ENCODE assay signal across 8 mouse cellular contexts in the genomic region with DNA sequence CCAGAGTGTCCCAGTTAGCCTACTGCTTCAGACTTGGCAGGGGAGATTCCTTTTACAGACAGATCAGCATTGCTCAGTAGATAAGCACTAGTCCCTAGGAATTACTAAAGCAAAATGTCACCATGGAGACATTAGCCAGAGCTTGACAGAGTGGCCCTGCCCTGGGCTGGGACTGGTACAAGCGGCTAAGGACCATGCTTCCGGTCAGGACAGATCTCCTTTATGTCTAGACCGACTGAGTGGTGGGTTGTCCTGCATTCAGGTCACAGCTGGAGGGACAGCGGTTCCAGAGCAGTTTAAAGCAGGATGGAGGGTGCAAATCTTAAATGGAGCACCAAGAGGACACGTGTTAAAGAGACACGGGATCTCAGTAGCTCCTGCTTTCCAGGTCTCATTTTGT. TPM values are rescaled to one million over a fixed set of nuclear protein-coding genes. Genes with fewer than 3 reads are reported as not detected.
A peak's percentile ranks its signal among the peaks of the same experiment; 100 is the strongest.
DNase-seq lines count a peak whose midpoint lies in the region; ATAC-seq and TF ChIP-seq lines count a peak whose summit lies in the region.

No protein-coding gene starts in this region.

- ATAC-seq in lung, embryonic 15.5 days (ENCODE audit: borderline replicate concordance, extremely low read depth, low FRiP score, low TSS enrichment), result peak; percentile 41
- peak; percentile 18; the same call in 1 of the 2 replicates for ATAC-seq in intestine, postnatal 0 days
- ATAC-seq in neural tube, embryonic 15.5 days (ENCODE audit: low FRiP score), result peak; percentile 40

- no peak for TF ChIP-seq POLR2A in embryonic fibroblast, embryonic 13.5 days (IDR thresholded peaks at IDR 0.05; ENCODE audit: low read depth, low read length)

- H3K9me3 ChIP-seq in lung, embryonic 15.5 days, result no peaks in the 10 kb centered on the region
- H3K9me3 ChIP-seq in intestine, postnatal 0 days (ENCODE audit: control insufficient read depth), result no peaks in the 10 kb centered on the region
- no peaks in the 10 kb centered on the region for H3K9me3 ChIP-seq in neural tube, embryonic 15.5 days (replicated peaks)

- TF ChIP-seq CTCF in embryonic fibroblast, embryonic 13.5 days (IDR thresholded peaks at IDR 0.05; ENCODE audit: borderline replicate concordance, insufficient read depth, low read length), result no peak
- no peak for TF ChIP-seq CTCF in intestine, postnatal 0 days (IDR thresholded peaks at IDR 0.05; ENCODE audit: low read depth)

- H3K27me3 ChIP-seq in lung, embryonic 15.5 days, result no peaks in the 10 kb centered on the region
- no peaks in the 10 kb centered on the region for H3K27me3 ChIP-seq in intestine, postnatal 0 days (replicated peaks; ENCODE audit: control insufficient read depth, insufficient read depth, low read length)
- H3K27me3 ChIP-seq in neural tube, embryonic 15.5 days (replicated peaks), result no peaks in the 10 kb centered on the region

- under 1% methylated on average over 6 of the region's 6 CpGs for WGBS in lung, embryonic 15.5 days
- 3% methylated on average over 6 of the region's 6 CpGs for WGBS in intestine, postnatal 0 days
- 0% methylated on average over 6 of the region's 6 CpGs for WGBS in neural tube, embryonic 15.5 days

- H3K4me2 ChIP-seq in lung, embryonic 15.5 days, result peak overlapping the region; percentile 91
- peak overlapping the region; percentile 98 for H3K4me2 ChIP-seq in intestine, postnatal 0 days (replicated peaks; ENCODE audit: low read depth)
- H3K4me2 ChIP-seq in neural tube, embryonic 15.5 days, result peak overlapping the region; percentile 85

- peak overlapping the region; percentile 84 for H3K9ac ChIP-seq in lung, embryonic 15.5 days
- H3K9ac ChIP-seq in intestine, postnatal 0 days (ENCODE audit: low read depth, low read length), result peak overlapping the region; percentile 74; the same call in 1 of the 2 replicates
- H3K9ac ChIP-seq in neural tube, embryonic 15.5 days (replicated peaks), result peak overlapping the region; percentile 68; the same call in 1 of the 2 replicates

- H3K27ac ChIP-seq in lung, embryonic 15.5 days, result peak overlapping the region; percentile 78
- no peak overlapping the region for H3K27ac ChIP-seq in embryonic fibroblast, embryonic 13.5 days (ENCODE audit: insufficient read depth, low read length)
- H3K27ac ChIP-seq in intestine, postnatal 0 days (ENCODE audit: low read depth, low read length), result no peak overlapping the region
- H3K27ac ChIP-seq in neural tube, embryonic 15.5 days (replicated peaks), result no peak overlapping the region; the same call in 1 of the 2 replicates

- DNase-seq in lung, postnatal 10 days, result no peak
- no peak for DNase-seq in spleen, adult 12 weeks (ENCODE audit: low spot score)
- DNase-seq in cerebellum, adult 11-12 months, result no peak
- no peak for DNase-seq in cerebellum, postnatal 10 days

- peaks cover 17% of the 10 kb centered on the region for H3K36me3 ChIP-seq in lung, embryonic 15.5 days
- H3K36me3 ChIP-seq in intestine, postnatal 0 days (ENCODE audit: control insufficient read depth, insufficient read depth), result peaks cover 24% of the 10 kb centered on the region
- peaks cover 25% of the 10 kb centered on the region for H3K36me3 ChIP-seq in neural tube, embryonic 15.5 days

- peaks cover 31% of the 10 kb centered on the region for H3K4me1 ChIP-seq in lung, embryonic 15.5 days
- H3K4me1 ChIP-seq in embryonic fibroblast, embryonic 13.5 days (ENCODE audit: control insufficient read depth, insufficient read depth, low read length), result no peaks in the 10 kb centered on the region
- H3K4me1 ChIP-seq in intestine, postnatal 0 days (replicated peaks; ENCODE audit: control insufficient read depth, insufficient read depth, low read length), result peaks cover 11% of the 10 kb centered on the region; the same call in 1 of the 2 replicates
- H3K4me1 ChIP-seq in neural tube, embryonic 15.5 days, result peaks cover 19% of the 10 kb centered on the region

- H3K4me3 ChIP-seq in lung, embryonic 15.5 days, result peak overlapping the region; percentile 90
- H3K4me3 ChIP-seq in embryonic fibroblast, embryonic 13.5 days (ENCODE audit: insufficient read depth, low read length), result peak overlapping the region; percentile 24
- peak overlapping the region; percentile 80 for H3K4me3 ChIP-seq in intestine, postnatal 0 days (ENCODE audit: low read depth, low read length)
- H3K4me3 ChIP-seq in neural tube, embryonic 15.5 days (replicated peaks), result peak overlapping the region; percentile 57

RNA-seq across cellular contexts. Expression of gene Chst14, which starts 0.3 kb away (rescaled TPM):
- polyA plus RNA-seq in lung, embryonic 15.5 days (2015; fragmentation: Nextera tagmentation; extraction: Ambion mirVana), result 31.7 and 35.2 TPM in 2 replicates
- 44.8 and 46.0 TPM in 2 replicates for polyA plus RNA-seq in embryonic fibroblast, embryonic 13.5 days (2011; ENCODE audit: insufficient read length, low read depth, missing spikeins)
- polyA plus RNA-seq in intestine, postnatal 0 days (2015; fragmentation: Nextera tagmentation; extraction: Ambion mirVana), result 6.7 and 7.4 TPM in 2 replicates
- 6.1 and 9.3 TPM in 2 replicates for polyA plus RNA-seq in neural tube, embryonic 15.5 days (2015; fragmentation: Nextera tagmentation; extraction: Ambion mirVana)

RNA-seq across cellular contexts. Expression of gene Bahd1, which starts 25.8 kb away (rescaled TPM):
- polyA plus RNA-seq in lung, embryonic 15.5 days (2015; fragmentation: Nextera tagmentation; extraction: Ambion mirVana), result 3.6 and 4.3 TPM in 2 replicates
- 12.9 and 15.3 TPM in 2 replicates for polyA plus RNA-seq in embryonic fibroblast, embryonic 13.5 days (2011; ENCODE audit: insufficient read length, low read depth, missing spikeins)
- polyA plus RNA-seq in intestine, postnatal 0 days (2015; fragmentation: Nextera tagmentation; extraction: Ambion mirVana), result 6.1 and 8.9 TPM in 2 replicates
- polyA plus RNA-seq in neural tube, embryonic 15.5 days (2015; fragmentation: Nextera tagmentation; extraction: Ambion mirVana), result 8.5 TPM in 2 replicates

Comparison
In these comparisons a context has a peak if more than half of its experiments do, and no peak if none do; other contexts are left out.
1. H3K4me3 ChIP-seq: peak in every context shown above with its lines; median percentile 90 in lung, embryonic 15.5 days; 80 in intestine, postnatal 0 days; 57 in neural tube, embryonic 15.5 days; 24 in embryonic fibroblast, embryonic 13.5 days.